Mouse (Mus musculus) midbrain, embryonic 16.5 days (tissue): ENCODE results near the gene Fem1b. TPM values are rescaled to one million over a fixed set of nuclear protein-coding genes. Genes with fewer than 3 reads are reported as not detected.

Experiments used
- ATAC-seq: fragments of 200-750 bp; cut with Nextera tagmentation; 2 replicates; pipeline ENCODE4 v1.8.0; 2017; ENCODE audit warnings: moderate TSS enrichment
- H3K27ac ChIP-seq: fragments of 300-500 bp; sonication (generic); 2 replicates; pipeline ENCODE4 v1.5.1; 2014; ENCODE audit warnings: mild to moderate bottlenecking, low read length, mixed read lengths
- H3K27me3 ChIP-seq: fragments of 300-500 bp; sonication (generic); 2 replicates; pipeline ENCODE4 v1.6.1; 2014; ENCODE audit warnings: low read depth, low read length, mixed read lengths; ENCODE audit not compliant: control insufficient read depth, insufficient read depth
- H3K36me3 ChIP-seq: fragments of 300-500 bp; sonication (generic); 2 replicates; pipeline ENCODE4 v1.6.1; 2014; ENCODE audit warnings: mild to moderate bottlenecking, low read length, moderate library complexity, mixed read lengths; ENCODE audit not compliant: control insufficient read depth, insufficient read depth
- H3K4me1 ChIP-seq: fragments of 300-500 bp; sonication (generic); 2 replicates; pipeline ENCODE4 v1.6.1; 2014; ENCODE audit warnings: mild to moderate bottlenecking, low read length, mixed read lengths; ENCODE audit not compliant: control insufficient read depth, insufficient read depth
- H3K4me2 ChIP-seq: fragments of 300-500 bp; sonication (generic); 2 replicates; pipeline ENCODE4 v1.6.1; 2014; ENCODE audit warnings: mild to moderate bottlenecking, low read length, mixed read lengths
- H3K4me3 ChIP-seq: fragments of 300-500 bp; sonication (generic); 2 replicates; pipeline ENCODE4 v1.5.1; 2014; ENCODE audit warnings: low read depth, mild to moderate bottlenecking, low read length, moderate library complexity, mixed read lengths
- H3K9ac ChIP-seq: fragments of 300-500 bp; sonication (generic); 2 replicates; pipeline ENCODE4 v1.6.1; 2014; ENCODE audit warnings: low read depth, low read length, mixed read lengths
- H3K9me3 ChIP-seq: fragments of 300-500 bp; sonication (generic); replicated peaks from 2 replicates; pipeline ENCODE4 v1.6.1; 2014; ENCODE audit warnings: mild to moderate bottlenecking, low read length, mixed read lengths; ENCODE audit not compliant: control insufficient read depth, poor library complexity, severe bottlenecking
- WGBS: fragments of 180-500 bp; shearing (Covaris S2); extraction: QIAGEN DNeasy Blood & Tissue Kit; methylation state at CpG from one replicate; pipeline ENCODE4 v1.1.7; 2014; 5-methylcytosine and 5-hydroxymethylcytosine counted together
- polyA plus RNA-seq: library from polyadenylated mRNA; unstranded; fragments of >200 nt; fragmentation: Nextera tagmentation; extraction: Ambion mirVana; gene quantifications from 2 replicates; pipeline ENCODE4 v1.2.1, GENCODE M21; 2015

Gene Fem1b
- polyA plus RNA-seq, 1 experiment from 2014 or later = 64.5 TPM

- Histone ChIP-seq H3K4me3 (no peak overlapping the region), H3K4me1 (no peaks in the 10 kb centered on the region), H3K36me3 (no peaks in the 10 kb centered on the region), H3K27ac (no peak overlapping the region), H3K27me3 (no peaks in the 10 kb centered on the region), H3K4me2 (no peak overlapping the region), H3K9me3 (no peaks in the 10 kb centered on the region), H3K9ac (no peak overlapping the region)
- WGBS = 53% methylated on average over 7 of the region's 7 CpGs
- no peak for ATAC-seq
Measured at GRCm38 (mm10) chr9:62744558-62745275, 67.0 kb downstream of the Fem1b start.

Other genes starting within 250 kb of the Fem1b start
- gene Itga11, start 134.1 kb downstream of the Fem1b start, polyA plus RNA-seq = 0.98 and 1.4 TPM in 2 replicates
- 4.1 and 5.1 TPM in 2 replicates for gene Cln6, start 26.9 kb upstream of the Fem1b start, polyA plus RNA-seq
- 10.7 and 11.2 TPM in 2 replicates for gene Calml4, start 46.1 kb upstream of the Fem1b start, polyA plus RNA-seq
- 61.0 and 62.5 TPM in 2 replicates for gene Pias1, start 176.0 kb upstream of the Fem1b start, polyA plus RNA-seq